Mouse (Mus musculus) embryonic facial prominence, embryonic 15.5 days (tissue): Measurements from ENCODE around the gene Selenbp2. TPM values are rescaled to one million over a fixed set of nuclear protein-coding genes. Genes with fewer than 3 reads are reported as not detected.
"Not testable (repeated sequence)": the region's sequence is repeated elsewhere in the genome, so short reads cannot be mapped to it uniquely, and the experiment has no call there.

ENCODE experiments used
- ATAC-seq: fragments of 200-750 bp; cut with Nextera tagmentation; 2 replicates; pipeline ENCODE4 v1.8.0; 2017; ENCODE audit warnings: low read depth, moderate TSS enrichment; ENCODE audit not compliant: insufficient number of reproducible peaks, low FRiP score, low TSS enrichment
- H3K27ac ChIP-seq: fragments of 300-500 bp; sonication (generic); replicated peaks from 2 replicates; pipeline ENCODE4 v1.5.1; 2015; ENCODE audit warnings: mild to moderate bottlenecking, inconsistent platforms
- H3K27me3 ChIP-seq: fragments of 300-500 bp; sonication (generic); 2 replicates; pipeline ENCODE4 v1.6.1; 2015; ENCODE audit warnings: inconsistent platforms
- H3K36me3 ChIP-seq: fragments of 300-500 bp; sonication (generic); 2 replicates; pipeline ENCODE4 v1.6.1; 2015; ENCODE audit warnings: mild to moderate bottlenecking, inconsistent platforms
- H3K4me1 ChIP-seq: fragments of 300-500 bp; sonication (generic); 2 replicates; pipeline ENCODE4 v1.6.1; 2015; ENCODE audit warnings: inconsistent platforms
- H3K4me2 ChIP-seq: fragments of 300-500 bp; sonication (generic); replicated peaks from 2 replicates; pipeline ENCODE4 v1.6.1; 2015; ENCODE audit warnings: mild to moderate bottlenecking, inconsistent platforms
- H3K4me3 ChIP-seq: fragments of 300-500 bp; sonication (generic); replicated peaks from 2 replicates; pipeline ENCODE4 v1.5.1; 2015; ENCODE audit warnings: mild to moderate bottlenecking, inconsistent platforms
- H3K9ac ChIP-seq: fragments of 300-500 bp; sonication (generic); 2 replicates; pipeline ENCODE4 v1.6.1; 2015; ENCODE audit warnings: inconsistent platforms
- H3K9me3 ChIP-seq: fragments of 300-500 bp; sonication (generic); replicated peaks from 2 replicates; pipeline ENCODE4 v1.6.1; 2016; ENCODE audit warnings: inconsistent platforms
- WGBS: fragments of 180-500 bp; shearing (Covaris S2); methylation state at CpG from one replicate; pipeline ENCODE4 v1.1.7; 2015; 5-methylcytosine and 5-hydroxymethylcytosine counted together
- polyA plus RNA-seq: library from polyadenylated mRNA; unstranded; fragments of >200 nt; fragmentation: Nextera tagmentation; extraction: Ambion mirVana; gene quantifications from 2 replicates; pipeline ENCODE4 v1.2.1, GENCODE M21; 2015

Gene Selenbp2
- polyA plus RNA-seq, 1 experiment from 2014 or later = 2.5 TPM

DNA sequence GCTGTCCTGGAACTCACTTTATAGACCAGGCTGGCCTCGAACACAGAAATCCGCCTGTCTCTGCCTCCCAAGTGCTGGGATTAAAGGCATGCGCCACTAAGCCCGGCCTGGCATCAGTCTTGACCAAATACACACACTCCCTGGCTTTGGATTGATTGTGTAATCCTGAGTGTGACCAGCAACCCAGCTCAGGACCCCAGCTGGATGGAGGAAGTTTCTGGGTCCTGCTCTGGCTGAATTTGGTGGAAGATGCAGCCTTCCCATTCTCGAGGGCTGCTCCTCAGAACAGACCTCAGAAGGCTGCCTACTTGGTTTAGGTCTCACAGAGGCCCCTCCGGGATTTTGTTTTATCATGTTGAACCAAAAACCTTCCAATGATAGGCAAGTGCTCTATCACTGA lies 2.2 kb downstream of the Selenbp2 start:
- not testable (repeated sequence) for ATAC-seq, H3K9ac ChIP-seq, H3K4me3 ChIP-seq, H3K27me3 ChIP-seq, H3K4me2 ChIP-seq, H3K4me1 ChIP-seq, H3K36me3 ChIP-seq, H3K27ac ChIP-seq, H3K9me3 ChIP-seq
- 81% methylated on average over 6 of the region's 6 CpGs for WGBS

DNA sequence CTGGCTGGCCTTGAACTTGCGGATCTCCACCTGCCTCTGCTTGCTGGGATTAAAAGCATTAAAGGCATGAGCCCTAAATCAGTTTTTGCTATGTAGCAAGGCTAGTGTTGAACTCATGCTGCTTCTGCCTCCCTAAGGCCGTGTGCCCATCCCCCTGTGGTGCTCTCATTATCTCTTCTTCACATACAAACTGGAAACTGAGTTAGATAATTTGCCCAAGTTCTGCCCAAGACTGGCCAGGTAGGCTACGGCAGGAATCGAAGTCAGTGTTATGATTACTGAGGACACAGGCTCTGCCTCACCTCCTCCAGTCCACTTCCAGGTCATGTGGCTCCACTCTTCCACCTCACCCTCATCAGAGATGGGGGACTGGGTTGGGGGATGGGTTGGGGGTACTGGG lies 2.9 kb downstream of the Selenbp2 start:
- WGBS = 82% methylated on average over 4 of the region's 4 CpGs

DNA sequence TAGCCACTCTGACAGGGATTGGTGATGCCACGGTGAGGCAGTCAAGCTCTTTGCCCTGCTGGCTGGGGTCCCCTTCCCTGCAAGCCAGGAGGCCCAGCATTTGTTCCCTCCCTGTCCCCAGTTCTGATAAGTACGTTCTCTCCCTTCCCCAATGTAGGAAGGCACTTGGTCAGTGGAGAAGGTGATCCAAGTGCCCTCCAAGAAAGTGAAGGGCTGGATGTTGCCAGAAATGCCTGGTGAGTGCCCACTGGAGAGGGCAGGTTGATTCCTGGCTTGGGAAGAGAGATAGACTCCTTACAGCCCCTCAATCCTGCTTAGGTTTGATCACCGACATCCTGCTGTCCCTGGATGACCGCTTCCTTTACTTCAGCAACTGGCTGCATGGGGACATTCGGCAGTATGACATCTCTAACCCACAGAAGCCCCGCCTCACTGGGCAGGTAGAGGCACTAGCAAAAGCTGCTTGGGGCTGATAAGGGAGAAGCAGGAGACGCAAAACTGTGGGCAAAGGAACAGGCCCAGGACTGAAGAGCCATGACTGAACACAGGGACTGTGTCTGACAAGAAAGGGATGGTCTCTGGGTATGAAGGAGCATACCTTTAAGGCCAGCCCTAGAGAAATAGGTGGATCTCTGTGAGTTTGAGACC lies 8.9 kb downstream of the Selenbp2 start:
- not testable (repeated sequence) for H3K4me3 ChIP-seq, H3K27me3 ChIP-seq, H3K4me2 ChIP-seq, H3K27ac ChIP-seq, H3K36me3 ChIP-seq, H3K9me3 ChIP-seq, H3K4me1 ChIP-seq, H3K9ac ChIP-seq, ATAC-seq
- WGBS = 89% methylated on average over 7 of the region's 7 CpGs

More for the DNA sequence above, 2.9 kb downstream of the Selenbp2 start:
- not testable (repeated sequence) for H3K4me3 ChIP-seq, H3K9ac ChIP-seq, H3K36me3 ChIP-seq, H3K9me3 ChIP-seq, H3K4me2 ChIP-seq, ATAC-seq, H3K27me3 ChIP-seq, H3K27ac ChIP-seq, H3K4me1 ChIP-seq

- WGBS = 78% methylated on average over 3 of the region's 3 CpGs
- no peaks in the 10 kb centered on the region for H3K9me3 ChIP-seq
- no peak overlapping the region for H3K4me2 ChIP-seq
- no peak for ATAC-seq
- no peaks in the 10 kb centered on the region for H3K36me3 ChIP-seq
- no peak overlapping the region for H3K9ac ChIP-seq
- H3K27me3 ChIP-seq = no peaks in the 10 kb centered on the region
- H3K27ac ChIP-seq = no peak overlapping the region
- H3K4me1 ChIP-seq = no peaks in the 10 kb centered on the region
- no peak overlapping the region for H3K4me3 ChIP-seq
Measured at GRCm38 (mm10) chr3:94702856-94703255, 9.5 kb downstream of the Selenbp2 start.

DNA sequence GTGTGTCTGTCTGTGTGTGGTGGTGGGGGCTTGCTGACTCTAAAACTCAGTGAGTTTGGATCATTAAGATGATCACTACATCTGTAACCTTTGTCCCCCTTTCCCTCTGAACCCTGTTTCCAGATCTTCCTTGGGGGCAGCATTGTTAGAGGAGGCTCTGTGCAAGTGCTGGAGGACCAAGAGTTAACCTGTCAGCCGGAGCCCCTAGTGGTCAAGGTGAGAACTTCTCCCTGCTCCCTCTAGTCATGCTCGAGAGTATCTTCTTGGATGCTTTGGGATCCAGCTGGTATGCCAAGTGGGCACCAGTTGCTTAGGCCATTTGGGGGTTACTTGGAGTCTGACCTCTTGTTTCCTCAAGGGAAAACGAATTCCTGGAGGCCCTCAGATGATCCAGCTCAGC lies 10.0 kb downstream of the Selenbp2 start:
- not testable (repeated sequence) for H3K9me3 ChIP-seq, H3K36me3 ChIP-seq, H3K27ac ChIP-seq, H3K4me1 ChIP-seq, H3K4me3 ChIP-seq, ATAC-seq, H3K4me2 ChIP-seq, H3K27me3 ChIP-seq, H3K9ac ChIP-seq
- WGBS = 23% methylated on average over 3 of the region's 3 CpGs

GRCm38 (mm10) chr3:94710591-94710990 lies 17.2 kb downstream of the Selenbp2 start:
- ATAC-seq, H3K36me3 ChIP-seq, H3K27ac ChIP-seq, H3K4me1 ChIP-seq, H3K4me2 ChIP-seq, H3K27me3 ChIP-seq, H3K9me3 ChIP-seq, H3K9ac ChIP-seq, H3K4me3 ChIP-seq: not testable (repeated sequence)

GRCm38 (mm10) chr3:94713424-94713823 lies 20.1 kb downstream of the Selenbp2 start:
- WGBS = 74% methylated on average over 3 of the region's 3 CpGs

GRCm38 (mm10) chr3:94718253-94718652 lies 24.9 kb downstream of the Selenbp2 start:
- not testable (repeated sequence) for H3K27me3 ChIP-seq, H3K36me3 ChIP-seq, H3K27ac ChIP-seq, H3K4me1 ChIP-seq, ATAC-seq, H3K9me3 ChIP-seq, H3K9ac ChIP-seq, H3K4me2 ChIP-seq, H3K4me3 ChIP-seq
- 50% methylated on average over 1 of the region's 1 CpGs for WGBS

More at GRCm38 (mm10) chr3:94713424-94713823, 20.1 kb downstream of the Selenbp2 start:
- not testable (repeated sequence) for H3K4me1 ChIP-seq, H3K4me3 ChIP-seq, H3K4me2 ChIP-seq, H3K27ac ChIP-seq, ATAC-seq, H3K27me3 ChIP-seq, H3K36me3 ChIP-seq, H3K9me3 ChIP-seq, H3K9ac ChIP-seq

DNA sequence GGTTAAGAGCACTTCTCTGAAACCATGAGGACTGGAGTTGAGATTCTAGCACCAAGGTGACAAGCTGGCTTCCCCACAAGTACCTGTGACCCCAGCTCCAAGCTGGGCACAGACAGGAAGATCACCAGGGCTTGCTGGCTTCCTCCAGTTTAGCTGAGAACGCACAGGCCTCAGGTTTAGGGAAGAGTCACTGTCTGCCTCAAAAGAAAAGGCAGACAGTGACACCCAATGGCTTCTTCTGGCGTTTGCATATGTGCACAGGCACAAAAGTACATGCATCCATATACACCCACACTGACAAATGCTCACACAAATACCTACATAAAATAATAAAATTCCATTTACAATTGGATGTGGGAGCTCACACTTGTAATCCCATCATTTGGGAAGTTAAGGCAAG lies 30.3 kb downstream of the Selenbp2 start:
- H3K4me3 ChIP-seq, H3K27me3 ChIP-seq, H3K9me3 ChIP-seq, H3K9ac ChIP-seq, H3K27ac ChIP-seq, H3K4me1 ChIP-seq, H3K36me3 ChIP-seq, ATAC-seq, H3K4me2 ChIP-seq: not testable (repeated sequence)
- 32% methylated on average over 2 of the region's 2 CpGs for WGBS

GRCm38 (mm10) chr3:94745691-94746090 lies 52.3 kb downstream of the Selenbp2 start:
- no peak overlapping the region for H3K9ac ChIP-seq
- 91% methylated on average over 17 of the region's 17 CpGs for WGBS
- no peaks in the 10 kb centered on the region for H3K4me1 ChIP-seq
- no peak overlapping the region for H3K4me2 ChIP-seq
- H3K9me3 ChIP-seq = no peaks in the 10 kb centered on the region
- no peak overlapping the region for H3K4me3 ChIP-seq
- ATAC-seq = no peak
- H3K27me3 ChIP-seq = no peaks in the 10 kb centered on the region
- H3K36me3 ChIP-seq = no peaks in the 10 kb centered on the region
- H3K27ac ChIP-seq = no peak overlapping the region
